Mouse (Mus musculus): ENCODE data around the gene Oas1f. TPM values are rescaled to one million over a fixed set of nuclear protein-coding genes. Genes with fewer than 3 reads are reported as not detected.

Oas1f gene
- total and polyA plus RNA-seq, 3 experiments = not detected

GRCm38 (mm10) chr5:120811951-120812819 is 35.0 kb upstream of the Oas1f start, which contains the start of gene Oas1c:
Oas1c (minus strand) TSS chr5:120812514.
- no peaks in the 10 kb centered on the region for H3K27me3 ChIP-seq (replicated peaks)

GRCm38 (mm10) chr5:120813023-120813422 is 34.1 kb upstream of the Oas1f start:
- H3K27me3 ChIP-seq (replicated peaks) = no peaks in the 10 kb centered on the region
- dilution Hi-C loops (cut with MboI; ENCODE audit: extremely low pct_ligation_motif_present, extremely low pct_unique_long_range_greater_than_20kb, low sequenced_read_pairs) = no loop called here
- TF ChIP-seq SIN3A (IDR thresholded peaks at IDR 0.05; ENCODE audit: low read length) (0 out of 2 replicates have a peak, but pooled peaks have one; percentile 16), ZNF384 (IDR thresholded peaks at IDR 0.05; ENCODE audit: low read depth, low read length) (no peak)
- in situ Hi-C loops (cut with MboI; ENCODE audit: low pct_ligation_motif_present, low pct_unique_long_range_greater_than_20kb, low sequenced_read_pairs) = no loop called here
- peak overlapping the region; percentile 65 to 86 (median 75) for H3K4me3 ChIP-seq (replicated peaks in 1 of 3; ENCODE audit: low read depth in 2 of 3, low read length in 2 of 3, poor library complexity in 1 of 3)
- peak overlapping the region; percentile 54; the same call in 1 of the 2 replicates for H3K9ac ChIP-seq (ENCODE audit: insufficient read depth, low read depth)
- H3K9me3 ChIP-seq (replicated peaks; ENCODE audit: low read length) = no peaks in the 10 kb centered on the region
- DNase-seq (ENCODE audit: extremely low read depth) = no peak
- peaks cover 0 to 30% of the 10 kb centered on the region in 2 experiments; a peak in 2 of 4 replicates for H3K4me1 ChIP-seq (ENCODE audit: control insufficient read depth in 1 of 2, insufficient read depth in 2 of 2)
- peak overlapping the region; percentile 68; the same call in 1 of the 2 replicates for H3K4me2 ChIP-seq (ENCODE audit: insufficient read depth, low read depth, poor library complexity, severe bottlenecking)
- H3K27ac ChIP-seq (ENCODE audit: insufficient read depth, low read depth) = no peak overlapping the region
- peaks cover 3 to 39% of the 10 kb centered on the region in 2 experiments for H3K36me3 ChIP-seq (replicated peaks in 1 of 2; ENCODE audit: control insufficient read depth in 1 of 2, insufficient read depth in 1 of 2, low read length in 1 of 2)
- H3K79me2 ChIP-seq (replicated peaks; ENCODE audit: control insufficient read depth, extremely low read depth, insufficient read depth, poor library complexity, severe bottlenecking) = no peaks in the 10 kb centered on the region

More at GRCm38 (mm10) chr5:120811951-120812819, 35.0 kb upstream of the Oas1f start, which contains the start of gene Oas1c:
- Histone ChIP-seq H3K9ac (ENCODE audit: insufficient read depth, low read depth) (peak within 1 kb of the TSS; percentile 54), H3K4me1 (ENCODE audit: control insufficient read depth in 1 of 2, insufficient read depth in 2 of 2) (peaks cover 0 to 30% of the 10 kb centered on the region in 2 experiments; a peak in 2 of 4 replicates), H3K79me2 (replicated peaks; ENCODE audit: control insufficient read depth, extremely low read depth, insufficient read depth, poor library complexity, severe bottlenecking) (no peaks in the 10 kb centered on the region), H3K4me3 (replicated peaks in 1 of 3; ENCODE audit: low read depth in 2 of 3, low read length in 2 of 3, poor library complexity in 1 of 3) (peak within 1 kb of the TSS; percentile 65 to 86 (median 75)), H3K27ac (ENCODE audit: insufficient read depth, low read depth) (no peak within 1 kb of the TSS), H3K36me3 (replicated peaks in 1 of 2; ENCODE audit: control insufficient read depth in 1 of 2, insufficient read depth in 1 of 2, low read length in 1 of 2) (peaks cover 0 to 33% of the 10 kb centered on the region in 2 experiments), H3K4me2 (ENCODE audit: insufficient read depth, low read depth, poor library complexity, severe bottlenecking) (peak within 1 kb of the TSS; percentile 68), H3K9me3 (replicated peaks; ENCODE audit: low read length) (no peaks in the 10 kb centered on the region)
- in situ Hi-C loops (cut with MboI; ENCODE audit: low pct_ligation_motif_present, low pct_unique_long_range_greater_than_20kb, low sequenced_read_pairs) (no loop called here), dilution Hi-C loops (cut with MboI; ENCODE audit: extremely low pct_ligation_motif_present, extremely low pct_unique_long_range_greater_than_20kb, low sequenced_read_pairs) (no loop called here)
- peak; percentile 84 for DNase-seq (ENCODE audit: extremely low read depth)
- TF ChIP-seq MYC (IDR thresholded peaks at IDR 0.05; ENCODE audit: low read depth, low read length) = no peak
- no peak for TF ChIP-seq RAD21 (IDR thresholded peaks at IDR 0.05; ENCODE audit: low read depth, low read length)
- no peak for TF ChIP-seq ZC3H11A (IDR thresholded peaks at IDR 0.05; ENCODE audit: low read depth, low read length)
- TF ChIP-seq TCF12 (IDR thresholded peaks at IDR 0.05; ENCODE audit: low read depth, low read length) = peak; percentile 82
- peak; percentile 42; the same call in 1 of the 2 replicates for TF ChIP-seq EP300 (IDR thresholded peaks at IDR 0.05; ENCODE audit: low read length)
- TF ChIP-seq SMC3 (IDR thresholded peaks at IDR 0.05; ENCODE audit: low read depth, low read length) = no peak
- 0 out of 2 replicates have a peak, but pooled peaks have one; percentile 37 for TF ChIP-seq MEF2A (IDR thresholded peaks at IDR 0.05; ENCODE audit: borderline replicate concordance, low read depth, low read length)
- peak; percentile 55; the same call in 1 of the 2 replicates for TF ChIP-seq SIN3A (IDR thresholded peaks at IDR 0.05; ENCODE audit: low read length)
- 0 out of 2 replicates have a peak, but pooled peaks have one; percentile 44 for TF ChIP-seq ZMIZ1 (IDR thresholded peaks at IDR 0.05; ENCODE audit: low read depth, low read length)
- TF ChIP-seq CTCF (conservative IDR thresholded peaks at IDR 0.05 in 1 of 2, IDR thresholded peaks at IDR 0.05 in 1 of 2; ENCODE audit: low read depth in 2 of 2, low read length in 2 of 2) = no peak
- TF ChIP-seq NELFE (IDR thresholded peaks at IDR 0.05; ENCODE audit: low read depth, low read length) = peak; percentile 75; the same call in 1 of the 2 replicates
- TF ChIP-seq ELF1 (IDR thresholded peaks at IDR 0.05; ENCODE audit: low read depth, low read length) = no peak; the same call in 1 of the 2 replicates
- TF ChIP-seq ZKSCAN1 (IDR thresholded peaks at IDR 0.05; ENCODE audit: borderline replicate concordance, low read depth, low read length) = no peak
- no peak for TF ChIP-seq ETS1 (conservative IDR thresholded peaks at IDR 0.05; ENCODE audit: low read depth, low read length)
- TF ChIP-seq JUN (IDR thresholded peaks at IDR 0.05; ENCODE audit: insufficient read depth, low read depth, low read length) = no peak
- TF ChIP-seq POLR2A (IDR thresholded peaks at IDR 0.05; ENCODE audit: low read depth, low read length) = peak; percentile 77
- TF ChIP-seq BHLHE40 (IDR thresholded peaks at IDR 0.05; ENCODE audit: low read depth, low read length) = no peak
- 0 out of 2 replicates have a peak, but pooled peaks have one; percentile 10 for TF ChIP-seq HCFC1 (IDR thresholded peaks at IDR 0.05; ENCODE audit: low read depth, low read length)
- peak; percentile 63; the same call in 1 of the 2 replicates for TF ChIP-seq MXI1 (IDR thresholded peaks at IDR 0.05; ENCODE audit: low read depth, low read length)
- no peak for TF ChIP-seq GABPA (IDR thresholded peaks at IDR 0.05; ENCODE audit: insufficient replicate concordance, low read depth, low read length)
- peak; percentile 37; the same call in 1 of the 2 replicates for TF ChIP-seq POLR2AphosphoS2 (IDR thresholded peaks at IDR 0.05; ENCODE audit: low read depth, low read length)
- TF ChIP-seq KAT2A (IDR thresholded peaks at IDR 0.05; ENCODE audit: insufficient replicate concordance, low read length) = no peak
- TF ChIP-seq IRF4 (IDR thresholded peaks at IDR 0.05; ENCODE audit: low read depth, low read length) = peak; percentile 86
- no peak for TF ChIP-seq CHD2 (IDR thresholded peaks at IDR 0.05; ENCODE audit: low read length)
- no peak for TF ChIP-seq CHD1 (IDR thresholded peaks at IDR 0.05; ENCODE audit: low read depth, low read length)
- TF ChIP-seq JUND (conservative IDR thresholded peaks at IDR 0.05; ENCODE audit: low read depth, low read length) = no peak
- no peak for TF ChIP-seq MAFK (IDR thresholded peaks at IDR 0.05; ENCODE audit: insufficient replicate concordance, low read length)
- TF ChIP-seq NRF1 (IDR thresholded peaks at IDR 0.05; ENCODE audit: low read depth, low read length) = no peak
- TF ChIP-seq MAZ (IDR thresholded peaks at IDR 0.05; ENCODE audit: low read depth, low read length) = no peak
- TF ChIP-seq USF2 (conservative IDR thresholded peaks at IDR 0.05; ENCODE audit: low read depth, low read length) = no peak
- peak; percentile 92 for TF ChIP-seq TBP (conservative IDR thresholded peaks at IDR 0.05; ENCODE audit: low read depth, low read length)
- peak; percentile 86 for TF ChIP-seq ZNF384 (IDR thresholded peaks at IDR 0.05; ENCODE audit: low read depth, low read length)
- TF ChIP-seq PAX5 (IDR thresholded peaks at IDR 0.05; ENCODE audit: low read length) = no peak
- TF ChIP-seq E2F4 (IDR thresholded peaks at IDR 0.05; ENCODE audit: insufficient replicate concordance, low read depth, low read length) = no peak
- TF ChIP-seq USF1 (IDR thresholded peaks at IDR 0.05; ENCODE audit: low read depth, low read length) = no peak
- no peak for TF ChIP-seq RCOR1 (conservative IDR thresholded peaks at IDR 0.05; ENCODE audit: low read depth, low read length)
- no peak for TF ChIP-seq UBTF (IDR thresholded peaks at IDR 0.05; ENCODE audit: low read depth, low read length)
- TF ChIP-seq MAX (IDR thresholded peaks at IDR 0.05; ENCODE audit: low read length) = no peak

All from CH12.LX (cell line).